Mouse (Mus musculus) splenic B cell, adult 2 months (primary cell): Measurements from ENCODE around the gene Bglap3.

ENCODE experiments used
- DNase-seq: peaks from one replicate; pipeline ENCODE4 v3.0.0-alpha.2; 2011; ENCODE audit warnings: low read depth, low spot score
- H3K27me3 ChIP-seq: 2 replicates; pipeline ENCODE4 v1.6.1; 2012; ENCODE audit warnings: mild to moderate bottlenecking, low read length, moderate library complexity, mixed read lengths; ENCODE audit not compliant: control insufficient read depth, poor library complexity, insufficient read depth, severe bottlenecking
- H3K36me3 ChIP-seq: 2 replicates; pipeline ENCODE4 v1.6.1; 2012; ENCODE audit warnings: mild to moderate bottlenecking, low read length, moderate library complexity, mixed read lengths; ENCODE audit not compliant: control insufficient read depth, poor library complexity, insufficient read depth, severe bottlenecking

The Bglap3 gene

DNA sequence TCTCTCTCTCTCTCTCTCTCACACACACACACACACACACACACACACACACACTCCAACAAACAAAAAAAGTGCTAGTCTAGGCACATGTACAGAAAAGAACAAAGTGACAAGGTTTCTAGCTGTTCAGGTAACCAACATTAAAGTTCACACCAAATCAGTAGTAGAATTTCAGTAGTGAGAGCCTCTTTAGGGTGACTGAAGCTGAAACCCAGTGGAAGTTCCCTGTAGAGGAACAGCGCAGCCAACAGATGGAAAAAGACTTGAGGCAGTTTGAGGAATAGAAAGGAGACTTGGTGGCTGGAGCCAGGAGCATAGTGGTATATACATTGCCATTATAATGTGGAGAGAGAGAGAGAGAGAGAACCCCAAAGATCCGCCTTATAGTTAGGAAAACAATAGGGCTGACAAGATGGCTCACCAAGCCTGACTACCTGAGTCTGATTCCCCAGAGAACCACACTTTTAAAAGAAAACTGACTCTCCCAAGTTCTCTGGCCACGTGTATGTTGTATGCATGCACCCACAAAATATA lies 37.6 kb downstream of the Bglap3 start:
- H3K27me3 ChIP-seq: no peaks in the 10 kb centered on the region
- DNase-seq: no peak
- no peaks in the 10 kb centered on the region; the same call in 1 of the 2 replicates for H3K36me3 ChIP-seq

DNA sequence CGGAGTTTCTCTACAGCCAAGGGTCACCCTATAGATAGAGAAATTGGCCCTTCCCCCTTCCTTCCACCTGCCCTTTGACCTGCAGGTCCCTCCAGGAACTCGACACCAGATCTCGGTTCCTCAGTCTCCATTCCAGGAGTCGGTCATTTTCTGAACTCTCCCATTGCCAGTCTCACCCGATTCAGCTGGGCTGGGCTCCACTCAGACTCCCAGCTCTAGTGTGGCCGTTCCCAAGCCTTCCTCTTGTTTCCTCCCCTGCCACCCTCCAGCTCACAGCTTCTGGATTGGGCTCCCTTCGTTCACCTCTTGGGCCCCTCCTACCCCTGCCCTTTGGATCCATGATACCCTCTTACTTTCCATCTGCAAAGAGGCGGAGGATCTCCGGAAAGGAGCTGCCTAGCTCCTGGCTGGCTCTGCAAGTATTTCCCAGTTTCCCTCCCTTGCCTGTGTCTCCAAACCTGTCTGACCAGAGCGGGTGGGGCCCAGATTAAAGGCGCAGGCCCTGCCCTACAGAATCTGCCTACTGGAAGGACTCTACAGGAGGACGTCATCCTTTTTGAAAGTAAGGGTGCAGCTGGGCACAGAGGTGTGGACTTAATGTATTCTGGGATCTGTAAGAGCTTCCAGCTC lies 38.4 kb downstream of the Bglap3 start:
- no peaks in the 10 kb centered on the region for H3K27me3 ChIP-seq
- no peaks in the 10 kb centered on the region; the same call in 1 of the 2 replicates for H3K36me3 ChIP-seq
- no peak for DNase-seq

DNA sequence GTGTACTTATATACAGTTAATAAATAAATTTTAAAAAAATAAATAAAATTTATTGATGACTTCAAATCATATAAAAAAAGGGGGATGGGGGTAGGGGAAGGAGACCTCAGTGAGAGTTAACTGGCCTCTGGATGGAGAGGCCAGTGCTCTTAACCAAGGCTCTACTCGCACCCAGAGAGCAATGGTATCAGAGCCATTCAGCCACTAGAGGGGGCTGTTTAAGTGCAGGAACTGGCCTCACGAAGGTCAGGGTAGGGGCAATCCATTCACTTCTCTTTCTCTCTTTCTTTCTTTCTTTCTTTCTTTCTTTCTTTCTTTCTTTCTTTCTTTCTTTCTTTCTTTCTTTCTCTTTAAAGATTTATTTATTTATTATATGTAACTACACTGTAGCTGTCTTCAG lies 41.3 kb downstream of the Bglap3 start:
- peak; percentile 83 for DNase-seq
- H3K36me3 ChIP-seq: peaks cover 2% of the 10 kb centered on the region

DNA sequence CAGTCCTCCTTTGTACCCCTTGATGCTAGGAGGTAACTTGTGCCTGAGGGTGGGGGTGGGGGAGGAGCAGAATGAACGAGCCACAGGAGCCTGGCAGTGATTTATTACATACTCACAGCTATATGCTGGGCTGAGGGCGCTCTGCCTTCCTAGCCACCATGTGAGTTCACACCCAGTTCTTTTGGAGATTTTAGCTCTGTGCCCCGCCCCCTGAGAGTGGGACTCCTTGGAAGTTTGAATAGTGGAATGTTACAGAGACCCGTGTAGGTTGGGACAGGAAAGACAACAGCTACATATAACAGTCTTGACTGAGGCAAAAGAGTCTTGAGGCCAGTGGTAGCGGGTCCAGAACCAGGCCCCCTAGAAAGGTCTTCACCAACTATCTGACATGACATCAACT lies 43.6 kb downstream of the Bglap3 start:
- DNase-seq: no peak
- H3K27me3 ChIP-seq: no peaks in the 10 kb centered on the region
- H3K36me3 ChIP-seq: peaks cover 2% of the 10 kb centered on the region

More for the DNA sequence above, 41.3 kb downstream of the Bglap3 start:
- no peaks in the 10 kb centered on the region for H3K27me3 ChIP-seq

DNA sequence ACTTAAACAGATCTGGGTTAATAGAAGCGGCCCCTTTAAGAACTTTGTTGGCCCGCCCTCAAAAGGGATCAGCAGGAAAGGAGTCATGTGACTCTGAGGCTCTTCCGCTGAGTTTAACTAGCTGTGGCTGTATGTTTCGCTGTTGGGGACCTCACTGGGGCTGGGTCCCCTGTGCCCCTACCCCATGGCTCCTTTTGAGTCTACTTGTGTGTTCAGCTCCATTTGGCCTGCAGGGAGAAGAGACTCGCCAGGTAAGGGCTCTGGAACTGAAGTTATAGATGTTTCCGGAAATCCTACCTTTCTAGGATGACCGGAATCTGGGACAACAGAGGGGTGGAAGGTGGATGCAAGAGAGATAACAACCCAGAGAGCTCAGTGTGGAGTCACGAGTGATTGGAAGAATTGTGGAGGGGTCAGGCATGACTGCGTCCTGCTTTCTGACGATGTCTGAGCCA lies 47.6 kb downstream of the Bglap3 start, which contains the start of gene Glmp:
TSS of gene Glmp (plus strand) at position 73 of the 455 bp plus-strand sequence.
- DNase-seq: peak; percentile 74
- peaks cover 6% of the 10 kb centered on the region for H3K36me3 ChIP-seq
- no peaks in the 10 kb centered on the region for H3K27me3 ChIP-seq
